Mouse (Mus musculus): Measurements from ENCODE around the gene Rad9b.

The Rad9b gene

DNA sequence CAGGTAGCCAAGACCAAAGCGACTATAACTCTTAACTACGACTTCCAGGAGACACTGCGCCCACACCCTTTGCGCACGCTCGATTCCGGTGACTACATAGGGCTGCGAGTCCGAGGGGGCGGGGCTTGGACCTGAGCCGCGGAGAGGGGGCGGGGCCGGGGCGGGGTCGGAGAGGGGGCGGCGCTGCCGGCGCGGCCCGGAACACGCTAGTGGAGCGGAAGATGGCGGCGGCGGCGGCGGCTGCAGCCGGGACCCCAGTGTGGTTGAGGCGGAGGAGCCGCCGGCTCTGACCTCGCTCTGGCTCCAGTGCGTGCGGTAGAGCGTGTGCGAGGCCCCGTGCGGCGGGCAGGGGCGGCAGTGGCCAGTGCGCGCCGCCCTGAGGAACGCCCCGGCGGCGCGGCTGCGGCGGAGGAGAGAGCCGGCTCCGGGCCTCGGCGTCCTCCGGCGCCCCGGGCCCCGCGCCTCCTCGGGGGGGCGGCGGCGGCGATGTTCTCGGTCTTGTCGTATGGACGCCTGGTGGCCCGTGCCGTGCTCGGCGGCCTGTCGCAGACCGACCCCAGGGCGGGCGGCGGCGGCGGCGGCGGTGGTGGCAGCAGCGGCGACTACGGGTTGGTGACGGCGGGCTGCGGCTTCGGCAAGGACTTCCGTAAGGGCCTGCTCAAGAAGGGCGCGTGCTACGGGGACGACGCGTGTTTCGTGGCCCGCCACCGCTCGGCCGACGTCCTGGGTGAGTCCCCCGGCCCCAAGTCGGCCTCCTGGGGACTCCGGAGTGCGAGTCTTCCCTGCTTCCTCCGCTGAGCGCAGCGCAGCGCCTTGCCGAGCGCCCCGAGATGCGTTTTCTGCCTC, 69.6 kb downstream of the Rad9b start, which contains the start of gene Pptc7:
Pptc7 (plus strand) TSS at position 183 of the 846 bp plus-strand sequence.
- DNase-seq (ENCODE audit: low spot score), result peak; percentile 75

- no peak for DNase-seq (ENCODE audit: low spot score)
Measured at GRCm38 (mm10) chr5:122283828-122284182, 70.2 kb downstream of the Rad9b start.

- DNase-seq (ENCODE audit: low spot score), result no peak
Measured at GRCm38 (mm10) chr5:122280827-122281462, 73.1 kb downstream of the Rad9b start.

- DNase-seq (ENCODE audit: low spot score), result no peak
Measured at GRCm38 (mm10) chr5:122280422-122280826, 73.6 kb downstream of the Rad9b start.

DNA sequence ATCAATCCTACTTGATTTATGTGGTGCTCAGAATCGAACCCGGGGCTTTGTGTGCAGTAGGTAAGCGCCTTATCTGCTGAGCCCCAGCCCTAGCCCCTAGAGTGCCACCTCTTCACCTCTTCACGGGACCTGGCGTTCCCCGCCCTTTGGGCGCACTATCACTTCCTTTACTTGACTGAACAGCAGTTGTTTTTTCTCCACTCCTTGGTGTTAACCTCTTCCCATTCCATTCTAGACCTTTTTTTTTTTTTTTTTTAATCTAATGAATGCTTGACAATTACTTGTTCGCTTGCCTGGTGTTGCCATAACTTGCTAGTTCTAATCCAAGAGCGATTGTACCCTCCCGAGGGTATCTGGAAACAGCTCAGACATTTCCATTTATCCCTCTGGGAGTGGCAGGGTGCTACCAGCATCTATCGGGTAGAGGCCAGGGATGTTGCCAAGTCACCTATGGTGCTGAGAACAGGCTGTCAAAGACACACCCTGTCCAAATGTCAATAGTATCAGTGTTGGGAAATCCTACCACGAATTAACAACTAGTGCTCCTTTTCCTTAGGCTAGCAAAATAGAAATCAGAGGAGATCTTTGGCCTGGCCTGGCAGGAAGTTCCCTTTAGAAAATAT, 74.1 kb downstream of the Rad9b start:
- no peak for DNase-seq (ENCODE audit: low spot score)

- DNase-seq (ENCODE audit: low spot score), result no peak
Measured at GRCm38 (mm10) chr5:122278946-122279345, 75.1 kb downstream of the Rad9b start.

DNA sequence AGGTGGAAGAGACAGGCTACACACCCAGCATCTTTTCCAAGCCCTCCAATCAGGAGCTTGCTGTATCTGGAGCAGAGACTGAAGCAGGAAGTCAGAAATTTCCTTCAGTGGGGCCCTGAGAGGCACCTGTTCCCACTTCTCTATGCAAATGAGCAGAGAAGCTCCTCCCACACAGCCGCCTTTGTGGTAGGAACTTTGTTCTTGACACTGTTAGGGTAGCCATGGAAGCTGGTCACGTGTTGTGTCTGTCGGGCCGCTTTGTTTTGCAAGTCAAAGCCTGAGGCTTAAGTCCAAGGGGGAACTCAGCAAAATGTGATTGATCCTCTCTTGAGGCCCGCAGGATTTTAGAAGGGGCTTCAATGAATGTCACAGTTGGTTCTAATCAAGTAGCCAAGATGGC, 79.2 kb downstream of the Rad9b start:
- DNase-seq (ENCODE audit: low spot score), result no peak
